Comparison of ENCODE assay signal across 8 mouse cellular contexts in genomic region chr17:24649581-24650069, GRCm38 (mm10). TPM values are rescaled to one million over a fixed set of nuclear protein-coding genes. Genes with fewer than 3 reads are reported as not detected.
DNase-seq lines count a peak whose midpoint lies in the region; ATAC-seq and TF ChIP-seq lines count a peak whose summit lies in the region.

No protein-coding gene starts in this region.

- no peak for TF ChIP-seq POLR2A in cerebellum, adult 2 months (IDR thresholded peaks at IDR 0.05; ENCODE audit: borderline replicate concordance, insufficient read depth, low read length)

- no peak for TF ChIP-seq CTCF in cerebellum, adult 2 months (IDR thresholded peaks at IDR 0.05; ENCODE audit: borderline replicate concordance, insufficient read depth, low read depth, low read length)

- H3K4me3 ChIP-seq in cerebellum, adult 2 months (replicated peaks; ENCODE audit: insufficient read depth, low read depth, low read length): peak overlapping the region; percentile 70
- H3K4me3 ChIP-seq in heart, embryonic 11.5 days (ENCODE audit: low read depth, low read length): peak overlapping the region; percentile 76
- H3K4me3 ChIP-seq in kidney, embryonic 16.5 days (ENCODE audit: low read length): peak overlapping the region; percentile 73

- whole genome bisulfite sequencing in cerebellum, adult 2 months: under 1% methylated on average over 35 of the region's 35 CpGs
- WGBS in heart, embryonic 11.5 days (ENCODE audit: insufficient replicate concordance): under 1% methylated on average over 35 of the region's 35 CpGs
- WGBS in kidney, embryonic 16.5 days: 0% methylated on average over 35 of the region's 35 CpGs

- H3K4me2 ChIP-seq in heart, embryonic 11.5 days: peak overlapping the region; percentile 98
- H3K4me2 ChIP-seq in kidney, embryonic 16.5 days (replicated peaks; ENCODE audit: low read depth, low read length): peak overlapping the region; percentile 97

- no peaks in the 10 kb centered on the region for H3K27me3 ChIP-seq in cerebellum, adult 2 months (ENCODE audit: control insufficient read depth, insufficient read depth, low read length)
- H3K27me3 ChIP-seq in heart, embryonic 11.5 days (ENCODE audit: control insufficient read depth, insufficient read depth, low read length): peaks cover 32% of the 10 kb centered on the region
- H3K27me3 ChIP-seq in kidney, embryonic 16.5 days (ENCODE audit: insufficient read depth, low read length): no peaks in the 10 kb centered on the region

- peak overlapping the region; percentile 98 for H3K27ac ChIP-seq in cerebellum, adult 2 months (ENCODE audit: insufficient read depth, low read length)
- peak overlapping the region; percentile 29; the same call in 1 of the 2 replicates for H3K27ac ChIP-seq in heart, embryonic 11.5 days (ENCODE audit: low read depth, low read length)
- peak overlapping the region; percentile 83 for H3K27ac ChIP-seq in kidney, embryonic 16.5 days (ENCODE audit: low read length)

- H3K4me1 ChIP-seq in cerebellum, adult 2 months (ENCODE audit: control insufficient read depth, insufficient read depth, low read length): peaks cover 22% of the 10 kb centered on the region
- H3K4me1 ChIP-seq in heart, embryonic 11.5 days (ENCODE audit: control insufficient read depth, insufficient read depth, low read length): peaks cover 33% of the 10 kb centered on the region
- peaks cover 33% of the 10 kb centered on the region for H3K4me1 ChIP-seq in kidney, embryonic 16.5 days (ENCODE audit: insufficient read depth, low read length)

- no peaks in the 10 kb centered on the region for H3K9me3 ChIP-seq in heart, embryonic 11.5 days (replicated peaks; ENCODE audit: control insufficient read depth, low read length)
- H3K9me3 ChIP-seq in kidney, embryonic 16.5 days (ENCODE audit: low read length): no peaks in the 10 kb centered on the region

- peak; percentile 24 for DNase-seq in thymus, postnatal 14 days
- DNase-seq in thymus, postnatal 10 days (ENCODE audit: low spot score in 2 of 2): no peak
- peak; percentile 80 for DNase-seq in cerebellum, adult 2 months
- peak; percentile 64 for DNase-seq in lung, postnatal 14 days
- DNase-seq in testis, postnatal 10 days (ENCODE audit: low spot score): peak; percentile 74

- H3K9ac ChIP-seq in heart, embryonic 11.5 days (ENCODE audit: low read depth, low read length): peak overlapping the region; percentile 80
- H3K9ac ChIP-seq in kidney, embryonic 16.5 days (replicated peaks; ENCODE audit: low read length): peak overlapping the region; percentile 83

- ATAC-seq in heart, embryonic 11.5 days (replicated peaks; ENCODE audit: insufficient number of reproducible peaks, low FRiP score, low TSS enrichment): peak; percentile 27
- ATAC-seq in kidney, embryonic 16.5 days (ENCODE audit: low FRiP score, low TSS enrichment): peak; percentile 52
- ATAC-seq in activated CD4-positive, CD25-positive, alpha-beta regulatory T cell, adult 4 months: no peak

- H3K36me3 ChIP-seq in heart, embryonic 11.5 days (ENCODE audit: control insufficient read depth, insufficient read depth, low read length): no peaks in the 10 kb centered on the region
- H3K36me3 ChIP-seq in kidney, embryonic 16.5 days (ENCODE audit: insufficient read depth, low read length): no peaks in the 10 kb centered on the region; the same call in 1 of the 2 replicates

RNA-seq across cellular contexts. Expression of gene Slc9a3r2, which starts 0.5 kb away (rescaled TPM):
- polyA plus RNA-seq in cerebellum, adult 2 months (2012; rRNA removed): 140 and 146 TPM in 2 replicates
- polyA plus RNA-seq in heart, embryonic 11.5 days (2014; fragmentation: Nextera tagmentation; extraction: Ambion mirVana): 52.7 and 58.0 TPM in 2 replicates
- 116 and 120 TPM in 2 replicates for polyA plus RNA-seq in kidney, embryonic 16.5 days (2015; fragmentation: Nextera tagmentation; extraction: Ambion mirVana)
- not detected for polyA plus RNA-seq in activated CD4-positive, CD25-positive, alpha-beta regulatory T cell, adult 4 months (2017; shearing (Covaris generic))

RNA-seq across cellular contexts. Expression of gene Npw, which starts 8.6 kb away (rescaled TPM):
- polyA plus RNA-seq in cerebellum, adult 2 months (2012; rRNA removed): not detected in 2 replicates
- polyA plus RNA-seq in heart, embryonic 11.5 days (2014; fragmentation: Nextera tagmentation; extraction: Ambion mirVana): not detected in 2 replicates
- polyA plus RNA-seq in kidney, embryonic 16.5 days (2015; fragmentation: Nextera tagmentation; extraction: Ambion mirVana): 0.37 TPM in 1 of 2 replicates, not detected in the other
- under 1 TPM in 1 of 2 experiments, not detected in 1; 0.66 TPM for polyA plus RNA-seq in activated CD4-positive, CD25-positive, alpha-beta regulatory T cell, adult 4 months (2017; shearing (Covaris generic))

RNA-seq across cellular contexts. Expression of gene Nthl1, which starts 17.1 kb away (rescaled TPM):
- polyA plus RNA-seq in cerebellum, adult 2 months (2012; rRNA removed): 9.0 TPM in 2 replicates
- 9.1 and 9.8 TPM in 2 replicates for polyA plus RNA-seq in heart, embryonic 11.5 days (2014; fragmentation: Nextera tagmentation; extraction: Ambion mirVana)
- 23.1 TPM in 2 replicates for polyA plus RNA-seq in kidney, embryonic 16.5 days (2015; fragmentation: Nextera tagmentation; extraction: Ambion mirVana)
- 1 to 10 TPM; 2.1 to 2.6 TPM for polyA plus RNA-seq in activated CD4-positive, CD25-positive, alpha-beta regulatory T cell, adult 4 months (2017; shearing (Covaris generic))

RNA-seq across cellular contexts. Expression of gene Tsc2, which starts 17.2 kb away (rescaled TPM):
- polyA plus RNA-seq in cerebellum, adult 2 months (2012; rRNA removed): 168 and 194 TPM in 2 replicates
- 46.7 and 50.6 TPM in 2 replicates for polyA plus RNA-seq in heart, embryonic 11.5 days (2014; fragmentation: Nextera tagmentation; extraction: Ambion mirVana)
- 72.8 and 77.0 TPM in 2 replicates for polyA plus RNA-seq in kidney, embryonic 16.5 days (2015; fragmentation: Nextera tagmentation; extraction: Ambion mirVana)
- polyA plus RNA-seq in activated CD4-positive, CD25-positive, alpha-beta regulatory T cell, adult 4 months (2017; shearing (Covaris generic)): 10 to 100 TPM in 1 of 2 experiments, 1 to 10 TPM in 1; 9.8 to 24.1 TPM

RNA-seq across cellular contexts. Expression of gene Zfp598, which starts 19.9 kb away (rescaled TPM):
- polyA plus RNA-seq in cerebellum, adult 2 months (2012; rRNA removed): 92.6 and 98.6 TPM in 2 replicates
- 19.7 and 22.0 TPM in 2 replicates for polyA plus RNA-seq in heart, embryonic 11.5 days (2014; fragmentation: Nextera tagmentation; extraction: Ambion mirVana)
- 19.7 and 22.7 TPM in 2 replicates for polyA plus RNA-seq in kidney, embryonic 16.5 days (2015; fragmentation: Nextera tagmentation; extraction: Ambion mirVana)
- 1 to 10 TPM; 4.5 to 4.6 TPM for polyA plus RNA-seq in activated CD4-positive, CD25-positive, alpha-beta regulatory T cell, adult 4 months (2017; shearing (Covaris generic))

Comparison
In these comparisons a context has a peak if more than half of its experiments do, and no peak if none do; other contexts are left out.
1. DNase-seq: peak in thymus, postnatal 14 days (single experiment), cerebellum, adult 2 months (2 of 2), lung, postnatal 14 days (single experiment) and testis, postnatal 10 days (single experiment); none in thymus, postnatal 10 days (0 of 2).
2. H3K27ac ChIP-seq: peak in every context shown above with its lines; median percentile 98 in cerebellum, adult 2 months; 83 in kidney, embryonic 16.5 days; 29 in heart, embryonic 11.5 days.
3. RNA of gene Slc9a3r2, which starts 0.5 kb away (polyA plus RNA-seq): 140 to 146 TPM in cerebellum, adult 2 months, 116 to 120 TPM in kidney, embryonic 16.5 days and 52.7 to 58.0 TPM in heart, embryonic 11.5 days; not detected in activated CD4-positive, CD25-positive, alpha-beta regulatory T cell, adult 4 months; every median in the first group is over 10 times any median in the second.
4. Peak in every context shown above with its lines, with median percentiles within 50 percentile points of each other: H3K4me3 ChIP-seq.